Mouse (Mus musculus): ENCODE measurements at regions not wholly inside any gene's neighbourhood (a gene's known extent, or its start where the extent isn't known, plus 50 kb on each side); places are given as distances from the start of the nearest gene placed in this dataset.

DNA sequence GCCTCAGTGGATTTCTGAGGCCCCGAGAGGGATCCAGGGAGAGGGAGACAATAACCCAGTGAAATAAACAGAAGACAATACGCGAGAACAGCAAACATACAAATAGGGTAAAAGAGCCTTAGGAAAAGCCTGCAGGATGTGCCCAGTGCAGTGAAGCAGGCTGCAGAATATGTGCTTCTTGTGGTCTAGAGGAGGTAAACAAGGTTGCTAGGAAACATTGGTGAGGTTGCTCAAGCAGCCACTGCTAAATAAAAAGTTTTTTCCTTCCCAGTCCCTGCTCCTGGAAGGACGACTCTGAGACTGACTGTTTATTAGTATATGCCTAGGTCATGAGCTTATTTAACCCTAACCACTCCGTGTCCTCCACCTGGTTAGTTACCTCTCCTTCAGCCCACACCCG lies 201.5 kb downstream of the Gadd45g start:
- in situ Hi-C loops (cut with MboI, MseI) = no loop called here

- in situ Hi-C loops (cut with MboI, MseI) = no loop called here
Measured at GRCm38 (mm10) chr13:52048777-52049176, 202.3 kb downstream of the Gadd45g start.

GRCm38 (mm10) chr13:52049249-52049648 lies 202.8 kb downstream of the Gadd45g start:
- in situ Hi-C loops (cut with MboI, MseI) = no loop called here

DNA sequence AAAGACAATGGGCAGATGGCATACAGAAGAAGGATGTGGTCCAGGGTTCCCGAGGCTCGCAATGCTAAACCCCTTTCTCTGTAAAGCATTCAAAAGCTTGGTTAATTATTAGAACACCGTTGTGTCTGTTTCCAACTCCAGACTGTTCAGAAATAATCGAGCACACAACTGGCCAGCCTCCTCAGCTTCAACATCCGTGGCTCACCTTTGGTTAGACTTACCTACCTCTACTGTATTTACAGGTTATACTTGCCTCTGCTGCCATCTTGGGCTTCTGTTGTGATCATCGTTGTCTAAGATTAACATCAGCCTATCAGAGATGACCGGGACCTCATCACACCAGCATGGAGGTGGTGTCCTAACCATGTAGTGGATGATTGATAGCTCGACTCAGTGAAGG lies 209.3 kb downstream of the Gadd45g start:
- in situ Hi-C loops (cut with MboI, MseI) = no loop called here

GRCm38 (mm10) chr13:52057456-52057855 lies 211.0 kb downstream of the Gadd45g start:
- in situ Hi-C loops (cut with MboI, MseI) = no loop called here

- in situ Hi-C loops (cut with MboI, MseI) = no loop called here
Measured at GRCm38 (mm10) chr13:52059756-52060417, 213.4 kb downstream of the Gadd45g start.

- in situ Hi-C loops (cut with MboI, MseI) = no loop called here
Measured at GRCm38 (mm10) chr13:52060418-52060870, 214.0 kb downstream of the Gadd45g start.

DNA sequence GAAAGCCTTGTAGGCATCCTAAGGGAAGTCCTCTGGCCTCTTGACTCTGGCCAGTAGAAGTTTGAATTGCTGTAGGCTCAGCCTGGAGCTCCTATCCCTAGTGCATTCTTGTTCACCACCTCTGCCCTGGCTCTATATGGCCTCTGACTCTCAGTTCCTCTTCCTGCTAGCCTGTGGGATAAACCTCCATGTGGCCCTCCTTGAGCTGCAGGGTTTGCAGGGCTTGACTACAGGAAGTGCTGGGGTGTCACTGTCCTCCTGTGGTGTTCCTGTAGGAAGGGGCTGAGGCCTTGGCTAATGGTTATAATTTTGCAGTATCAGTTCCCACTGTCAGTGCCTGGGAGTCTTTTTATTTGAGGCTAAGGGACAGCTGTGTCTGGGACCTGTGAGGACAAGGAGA lies 215.0 kb downstream of the Gadd45g start:
- in situ Hi-C loops (cut with MboI, MseI) = no loop called here

DNA sequence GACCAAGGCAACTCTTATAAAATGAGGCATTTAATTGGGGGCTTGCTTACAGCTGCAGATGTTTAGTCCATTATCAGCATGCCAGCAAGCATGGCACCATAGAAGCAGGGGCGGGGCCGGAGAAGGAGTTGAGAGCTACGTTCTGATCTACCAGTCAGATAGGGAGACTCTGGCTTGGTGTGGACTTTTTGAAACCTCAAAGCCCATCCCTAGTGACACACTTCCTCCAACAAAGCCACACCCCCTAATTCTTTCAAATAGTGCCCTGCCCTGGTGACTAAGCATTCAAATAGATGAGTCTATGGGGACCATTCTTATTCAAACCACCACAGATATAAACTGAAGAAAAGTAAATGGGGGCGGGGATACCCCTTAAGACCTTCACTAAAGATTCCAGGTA lies 215.4 kb downstream of the Gadd45g start:
- in situ Hi-C loops (cut with MboI, MseI) = no loop called here

DNA sequence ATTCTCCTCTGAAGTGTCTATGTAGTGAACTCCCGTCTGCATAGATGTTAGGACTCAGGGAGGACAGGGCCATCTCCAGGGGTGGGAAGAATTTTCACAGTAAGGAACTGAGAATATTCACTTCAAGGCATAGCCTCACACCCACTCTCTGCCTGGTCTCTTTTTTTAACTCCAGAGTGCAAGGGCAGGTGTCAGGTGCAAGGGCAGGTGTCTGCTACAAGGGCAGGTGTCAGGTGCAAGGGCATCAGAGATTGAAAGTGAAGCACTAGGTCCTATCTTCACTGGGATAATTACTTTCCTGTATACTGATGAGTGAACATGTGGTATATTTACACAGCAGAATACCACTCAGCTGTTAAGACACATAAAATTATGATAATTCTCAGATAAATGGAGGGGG lies 216.1 kb downstream of the Gadd45g start:
- in situ Hi-C loops (cut with MboI, MseI) = no loop called here

GRCm38 (mm10) chr13:52065274-52065673 lies 218.8 kb downstream of the Gadd45g start:
- in situ Hi-C loops (cut with MboI, MseI) = no loop called here

GRCm38 (mm10) chr13:52065720-52066119 lies 219.2 kb downstream of the Gadd45g start:
- in situ Hi-C loops (cut with MboI, MseI) = no loop called here

GRCm38 (mm10) chr13:52067048-52067447 lies 220.6 kb downstream of the Gadd45g start:
- in situ Hi-C loops (cut with MboI, MseI) = no loop called here

DNA sequence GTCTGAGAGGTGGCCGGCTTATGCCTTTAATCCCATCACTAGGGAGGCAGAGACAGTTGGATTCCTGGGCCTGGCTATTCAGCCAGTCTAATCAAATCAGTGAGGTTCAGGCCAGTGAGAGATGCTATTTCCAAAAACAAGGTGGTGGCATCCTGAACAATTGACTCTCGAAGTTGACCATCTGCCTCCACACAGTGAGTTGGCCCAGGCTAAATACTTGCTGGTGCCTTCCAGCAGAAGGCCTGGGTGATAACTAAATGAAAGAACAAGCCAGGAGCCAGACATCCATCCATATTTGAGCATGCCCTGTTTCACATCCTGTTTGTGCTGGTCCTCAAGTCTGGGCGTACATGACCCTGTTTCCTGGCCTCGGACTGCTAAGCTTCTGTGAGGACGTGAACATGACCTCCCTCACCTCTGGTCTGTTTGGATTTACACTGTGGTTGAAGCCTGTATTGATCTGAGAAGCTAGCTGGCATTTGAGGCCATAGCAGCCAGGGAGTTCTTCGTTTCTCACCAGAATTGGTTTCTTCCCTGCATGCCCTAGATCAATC lies 222.5 kb downstream of the Gadd45g start:
- in situ Hi-C loops (cut with MboI, MseI) = no loop called here

DNA sequence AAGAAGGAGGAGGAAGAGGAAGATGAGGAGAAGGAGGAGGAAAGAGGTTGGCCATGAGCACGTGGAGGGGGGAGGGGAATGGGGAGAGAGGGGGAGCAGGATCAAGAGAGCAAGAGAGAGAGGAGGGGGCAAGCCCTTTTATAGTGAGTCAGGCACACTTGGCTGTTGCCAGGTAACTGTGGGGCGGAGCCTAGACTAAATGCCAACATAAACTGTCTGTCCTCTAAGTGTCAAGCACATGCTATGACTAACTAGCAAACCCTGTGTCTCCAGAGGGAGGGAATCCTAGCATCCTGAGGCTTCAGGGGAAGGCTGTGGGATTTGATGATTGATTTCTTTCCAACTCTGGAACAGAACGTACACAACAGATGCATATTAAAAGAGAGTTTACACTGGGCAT lies 223.2 kb downstream of the Gadd45g start:
- in situ Hi-C loops (cut with MboI, MseI) = no loop called here

DNA sequence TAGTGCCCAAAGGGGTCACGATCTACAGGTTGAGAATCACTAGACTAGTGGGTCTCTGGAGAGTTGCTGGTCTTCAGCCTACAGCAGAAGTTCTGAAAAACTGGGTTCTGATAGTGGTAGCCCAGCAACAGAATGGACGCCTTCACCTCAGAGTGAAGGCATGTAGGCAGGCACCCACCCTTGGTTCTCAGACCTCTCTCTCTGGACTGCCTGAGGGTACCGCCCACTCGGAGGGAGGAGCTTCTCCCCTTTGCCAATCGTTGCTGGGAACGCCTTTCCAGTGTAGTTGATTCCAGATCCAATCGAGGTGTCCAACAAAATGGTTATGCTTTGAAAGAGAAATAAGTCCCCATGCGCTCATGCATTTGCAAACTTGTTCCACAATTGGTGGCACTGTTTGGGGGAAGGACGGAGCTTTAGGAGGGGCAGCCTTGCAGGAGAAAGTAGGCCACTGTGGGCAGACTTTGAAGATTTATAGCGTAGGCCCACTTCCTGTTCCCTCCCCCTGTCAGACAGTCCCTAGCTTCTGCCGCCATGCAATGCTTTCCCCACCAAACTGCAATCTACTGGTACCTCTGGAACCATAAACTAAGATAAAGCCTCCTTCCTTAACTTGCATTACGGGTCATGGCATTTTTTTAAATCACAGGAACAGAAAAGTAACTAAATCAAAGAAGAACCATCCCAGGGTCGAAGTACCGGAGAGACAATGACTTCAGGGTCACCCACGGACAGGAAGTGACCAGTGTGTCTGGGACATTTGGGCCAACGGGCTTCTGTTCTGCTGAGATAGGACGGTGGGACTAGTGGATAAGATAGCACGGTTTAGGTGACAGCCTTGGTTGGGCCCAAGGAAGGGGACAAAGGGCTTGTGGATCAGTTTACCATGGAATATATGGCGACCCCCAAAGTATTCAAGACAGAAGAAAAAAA lies 224.5 kb downstream of the Gadd45g start:
- in situ Hi-C loops (cut with MboI, MseI) = no loop called here

- in situ Hi-C loops (cut with MboI, MseI) = no loop called here
Measured at GRCm38 (mm10) chr13:52077616-52078015, 231.1 kb downstream of the Gadd45g start.

GRCm38 (mm10) chr13:52078561-52078960 lies 232.1 kb downstream of the Gadd45g start:
- in situ Hi-C loops (cut with MboI, MseI) = no loop called here

DNA sequence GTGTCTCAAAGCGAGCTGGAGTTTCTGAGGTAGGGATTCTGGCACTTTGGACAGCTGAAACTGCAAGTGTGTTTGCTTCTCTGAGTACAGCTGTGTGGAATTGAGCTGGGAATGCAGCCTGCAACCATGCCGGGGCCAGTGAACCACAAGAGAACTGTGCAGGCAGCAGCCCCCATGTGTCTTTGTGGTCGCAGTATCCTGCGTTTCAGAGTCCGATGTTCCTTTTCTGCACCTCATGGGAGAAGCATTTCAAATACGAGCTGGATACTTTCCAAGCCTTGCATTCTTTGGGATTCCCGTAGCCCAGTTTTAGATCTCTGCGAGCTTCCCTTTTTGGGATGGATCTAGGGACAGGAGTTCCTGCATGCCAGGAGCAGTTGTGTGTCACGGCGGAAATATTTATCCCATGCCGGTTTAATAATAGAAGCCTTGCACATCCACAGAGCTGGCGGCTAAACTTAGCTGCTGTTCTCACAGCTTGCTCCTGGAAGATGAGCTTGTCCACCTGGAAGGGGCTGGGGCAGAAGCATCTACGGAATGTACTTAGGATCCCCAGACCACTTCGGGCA lies 233.3 kb downstream of the Gadd45g start:
- in situ Hi-C loops (cut with MboI, MseI) = no loop called here

DNA sequence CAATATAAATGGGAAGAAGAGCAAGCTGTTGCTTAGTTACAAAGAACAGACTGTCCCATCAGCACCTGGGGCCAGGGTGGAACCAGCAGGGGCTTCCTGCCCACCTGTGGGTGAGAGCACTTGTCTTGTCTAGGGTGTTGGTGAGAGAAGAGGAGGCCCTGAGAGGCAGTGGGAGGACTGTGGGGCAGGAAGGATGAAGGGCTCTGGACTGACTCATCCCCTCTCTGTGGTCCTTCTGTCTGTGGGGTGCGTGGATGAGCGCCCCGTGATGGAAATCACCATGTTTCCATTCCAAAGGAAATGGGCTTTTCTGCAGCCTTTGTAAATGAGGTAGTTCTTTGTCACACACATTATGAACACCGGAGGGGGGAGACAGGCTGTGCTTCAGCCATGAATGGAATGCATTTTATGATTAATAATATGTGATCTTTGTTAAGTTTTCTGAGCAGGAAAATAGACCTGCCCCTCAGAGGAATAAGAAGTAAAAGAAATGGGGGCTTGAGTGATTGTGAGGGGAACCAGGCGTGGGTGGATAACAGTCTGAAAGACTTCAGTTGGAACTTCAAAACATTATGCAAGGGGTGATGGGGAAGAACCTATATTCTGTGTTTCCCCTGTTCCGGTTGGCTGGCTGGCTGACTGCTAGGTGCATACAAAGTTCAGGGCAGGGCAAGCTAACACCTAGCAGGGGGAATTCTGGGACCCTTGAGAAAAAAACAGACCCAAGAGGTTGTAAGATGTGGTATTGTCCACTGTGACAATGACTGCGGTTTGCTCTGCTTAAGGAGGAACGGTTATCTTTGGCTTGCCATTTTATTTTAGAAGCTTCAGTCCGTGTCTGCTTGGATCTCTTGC lies 237.3 kb downstream of the Gadd45g start:
- in situ Hi-C loops (cut with MboI, MseI) = no loop called here

- in situ Hi-C loops (cut with MboI, MseI) = loop anchor here (5.0 kb wide), 1 partner anchor 238 kb away; the partner anchor contains the start of gene Gadd45g
Measured at GRCm38 (mm10) chr13:52085110-52085509, 238.6 kb downstream of the Gadd45g start.
